Mouse (Mus musculus): Measurements from ENCODE around the gene Ugt1a1.

GRCm38 (mm10) chr1:88230981-88231802, 19.4 kb downstream of the Ugt1a1 start:
- TF ChIP-seq POLR2A (IDR thresholded peaks at IDR 0.05; ENCODE audit: low read depth, low read length) (no peak), CTCF (conservative IDR thresholded peaks at IDR 0.05; ENCODE audit: insufficient read depth, insufficient read length, low read depth, low read length) (no peak)
